Mouse (Mus musculus): ENCODE data around the gene Stx8.

The Stx8 gene

GRCm38 (mm10) chr11:68089426-68089825, 123.4 kb downstream of the Stx8 start:
- no peak for DNase-seq (ENCODE audit: low spot score)

GRCm38 (mm10) chr11:68089885-68090592, 124.0 kb downstream of the Stx8 start:
- no peak for DNase-seq (ENCODE audit: low spot score)

- DNase-seq (ENCODE audit: low spot score): no peak
Measured at GRCm38 (mm10) chr11:68091975-68092759, 126.2 kb downstream of the Stx8 start.

GRCm38 (mm10) chr11:68101598-68101997, 135.6 kb downstream of the Stx8 start:
- no peak for DNase-seq (ENCODE audit: low spot score)

- DNase-seq (ENCODE audit: low spot score): no peak
Measured at GRCm38 (mm10) chr11:68103480-68103879, 137.5 kb downstream of the Stx8 start.

- DNase-seq (ENCODE audit: low spot score): no peak
Measured at GRCm38 (mm10) chr11:68106053-68106452, 140.1 kb downstream of the Stx8 start.

- no peak for DNase-seq (ENCODE audit: low spot score)
Measured at GRCm38 (mm10) chr11:68113454-68114100, 147.6 kb downstream of the Stx8 start.

GRCm38 (mm10) chr11:68114202-68114601, 148.2 kb downstream of the Stx8 start:
- DNase-seq (ENCODE audit: low spot score): no peak

GRCm38 (mm10) chr11:68116157-68116556, 150.2 kb downstream of the Stx8 start:
- DNase-seq (ENCODE audit: low spot score): no peak

- DNase-seq (ENCODE audit: low spot score): no peak
Measured at GRCm38 (mm10) chr11:68117878-68118660, 152.1 kb downstream of the Stx8 start.

- DNase-seq (ENCODE audit: low spot score): no peak
Measured at GRCm38 (mm10) chr11:68118679-68119078, 152.7 kb downstream of the Stx8 start.

- DNase-seq (ENCODE audit: low spot score): no peak
Measured at GRCm38 (mm10) chr11:68119136-68119535, 153.1 kb downstream of the Stx8 start.

- no peak for DNase-seq (ENCODE audit: low spot score)
Measured at GRCm38 (mm10) chr11:68121260-68121659, 155.3 kb downstream of the Stx8 start.

- DNase-seq (ENCODE audit: low spot score): no peak
Measured at GRCm38 (mm10) chr11:68121660-68122059, 155.7 kb downstream of the Stx8 start.

- DNase-seq (ENCODE audit: low spot score): no peak
Measured at GRCm38 (mm10) chr11:68126071-68126470, 160.1 kb downstream of the Stx8 start.

- no peak for DNase-seq (ENCODE audit: low spot score)
Measured at GRCm38 (mm10) chr11:68134494-68134893, 168.5 kb downstream of the Stx8 start.

- DNase-seq (ENCODE audit: low spot score): no peak
Measured at GRCm38 (mm10) chr11:68135350-68135749, 169.4 kb downstream of the Stx8 start.

- DNase-seq (ENCODE audit: low spot score): no peak
Measured at GRCm38 (mm10) chr11:68136687-68137086, 170.7 kb downstream of the Stx8 start.

GRCm38 (mm10) chr11:68142296-68142695, 176.3 kb downstream of the Stx8 start:
- no peak for DNase-seq (ENCODE audit: low spot score)

GRCm38 (mm10) chr11:68144235-68145065, 178.5 kb downstream of the Stx8 start:
- no peak for DNase-seq (ENCODE audit: low spot score)

- DNase-seq (ENCODE audit: low spot score): no peak
Measured at GRCm38 (mm10) chr11:68145066-68145585, 179.1 kb downstream of the Stx8 start.

Data from testis, postnatal 10 days (tissue).